Mouse (Mus musculus) liver, embryonic 15.5 days (tissue): Measurements from ENCODE around the gene Tuba1a. TPM values are rescaled to one million over a fixed set of nuclear protein-coding genes. Genes with fewer than 3 reads are reported as not detected.
A peak's percentile ranks its signal among the peaks of the same experiment; 100 is the strongest.
"Not testable (repeated sequence)": the region's sequence is repeated elsewhere in the genome, so short reads cannot be mapped to it uniquely, and the experiment has no call there.

Experiments
- ATAC-seq: fragments of 200-750 bp; cut with Nextera tagmentation; 2 replicates; pipeline ENCODE4 v1.8.0; 2017; ENCODE audit warnings: moderate number of reproducible peaks, mild to moderate bottlenecking, moderate library complexity; ENCODE audit not compliant: insufficient read depth
- H3K27ac ChIP-seq: fragments of 300-500 bp; sonication (generic); replicated peaks from 2 replicates; pipeline ENCODE4 v1.5.1; 2015; ENCODE audit warnings: mild to moderate bottlenecking, inconsistent platforms
- H3K27me3 ChIP-seq: fragments of 300-500 bp; sonication (generic); 2 replicates; pipeline ENCODE4 v1.6.1; 2015; ENCODE audit warnings: mild to moderate bottlenecking, inconsistent platforms
- H3K36me3 ChIP-seq: fragments of 300-500 bp; sonication (generic); replicated peaks from 2 replicates; pipeline ENCODE4 v1.6.1; 2015; ENCODE audit warnings: moderate library complexity, mild to moderate bottlenecking, inconsistent platforms
- H3K4me1 ChIP-seq: fragments of 300-500 bp; sonication (generic); replicated peaks from 2 replicates; pipeline ENCODE4 v1.6.1; 2015; ENCODE audit warnings: inconsistent platforms
- H3K4me2 ChIP-seq: fragments of 300-500 bp; sonication (generic); 2 replicates; pipeline ENCODE4 v1.6.1; 2015; ENCODE audit warnings: moderate library complexity, mild to moderate bottlenecking, inconsistent platforms
- H3K4me3 ChIP-seq: fragments of 300-500 bp; sonication (generic); replicated peaks from 2 replicates; pipeline ENCODE4 v1.5.1; 2015; ENCODE audit warnings: mild to moderate bottlenecking, inconsistent platforms
- H3K9ac ChIP-seq: fragments of 300-500 bp; sonication (generic); 2 replicates; pipeline ENCODE4 v1.6.1; 2015; ENCODE audit warnings: moderate library complexity, mild to moderate bottlenecking, inconsistent platforms
- H3K9me3 ChIP-seq: fragments of 300-500 bp; sonication (generic); replicated peaks from 2 replicates; pipeline ENCODE4 v1.6.1; 2016; ENCODE audit warnings: inconsistent platforms
- WGBS: fragments of 180-500 bp; shearing (Covaris S2); methylation state at CpG from one replicate; pipeline ENCODE4 v1.1.7; 2015; ENCODE audit warnings: mixed read lengths; ENCODE audit not compliant: insufficient replicate concordance; 5-methylcytosine and 5-hydroxymethylcytosine counted together
- polyA plus RNA-seq: library from polyadenylated mRNA; unstranded; fragments of >200 nt; fragmentation: Nextera tagmentation; extraction: Ambion mirVana; gene quantifications from 2 replicates; pipeline ENCODE4 v1.2.1, GENCODE M21; 2015

Tuba1a gene
- polyA plus RNA-seq, 1 experiment from 2014 or later: 75.1 TPM

DNA sequence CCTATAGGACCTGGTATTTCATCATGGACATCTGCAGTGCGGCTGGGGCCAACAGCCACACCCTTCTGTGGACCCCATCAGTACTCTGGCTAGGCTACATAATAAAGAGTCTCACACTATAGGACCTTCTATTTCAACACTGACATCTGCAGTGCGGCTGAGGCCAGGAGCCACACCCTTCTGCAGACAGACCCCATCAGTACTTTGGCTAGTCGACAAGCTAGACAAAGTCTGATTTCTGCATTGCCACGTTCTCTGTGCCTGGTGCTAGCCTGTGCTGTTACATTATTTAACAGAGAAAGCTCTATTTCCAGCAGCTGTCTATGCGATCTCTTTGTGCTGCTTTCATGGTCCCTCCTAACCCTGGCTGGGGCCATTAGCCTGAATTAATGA lies 1.4 kb downstream of the Tuba1a start:
- Histone ChIP-seq H3K36me3 (0 out of 2 replicates have a peak, but pooled peaks cover 4% of the 10 kb centered on the region), H3K9me3 (no peaks in the 10 kb centered on the region), H3K4me2 (peak overlapping the region; percentile 35), H3K9ac (no peak overlapping the region), H3K4me3 (peak overlapping the region; percentile 27), H3K4me1 (peaks cover 22% of the 10 kb centered on the region), H3K27me3 (peaks cover 26% of the 10 kb centered on the region), H3K27ac (no peak overlapping the region)
- WGBS: 36% methylated on average over 5 of the region's 5 CpGs
- ATAC-seq: no peak

DNA sequence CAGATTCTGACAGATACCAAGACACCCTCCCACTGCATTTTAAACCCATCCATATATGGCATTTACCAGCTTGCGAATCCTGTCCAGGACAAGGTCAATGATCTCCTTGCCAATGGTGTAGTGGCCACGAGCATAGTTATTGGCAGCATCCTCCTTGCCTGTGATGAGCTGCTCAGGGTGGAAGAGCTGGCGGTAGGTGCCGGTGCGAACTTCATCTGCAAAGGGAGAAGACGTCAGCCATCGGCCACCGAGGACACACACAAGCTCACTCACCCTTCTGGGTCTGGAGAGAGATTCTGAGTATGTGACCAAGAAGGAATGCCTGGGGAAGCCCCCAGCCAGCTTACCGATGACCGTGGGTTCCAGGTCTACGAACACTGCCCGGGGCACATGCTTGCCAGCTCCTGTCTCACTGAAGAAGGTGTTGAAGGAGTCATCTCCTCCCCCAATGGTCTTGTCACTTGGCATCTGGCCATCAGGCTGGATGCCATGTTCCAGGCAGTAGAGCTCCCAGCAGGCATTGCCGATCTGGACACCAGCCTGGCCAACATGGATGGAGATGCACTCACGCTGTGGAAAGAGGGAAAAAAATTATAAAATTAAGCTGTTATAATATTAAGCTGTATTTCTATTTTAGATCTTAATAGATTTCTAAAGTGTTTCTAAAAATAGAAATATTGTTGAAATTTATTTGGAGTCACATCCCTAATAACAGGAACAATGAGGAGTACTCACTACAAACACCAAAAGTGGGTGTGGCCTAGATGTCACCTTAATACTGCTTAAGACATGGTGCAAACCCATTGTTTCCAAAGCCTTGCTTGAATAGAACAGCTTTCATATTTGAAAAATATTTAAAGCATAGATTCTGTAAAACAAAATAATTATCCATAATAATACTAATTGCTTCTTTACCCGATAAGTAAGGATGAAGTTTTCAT lies 2.1 kb downstream of the Tuba1a start:
- WGBS: 80% methylated on average over 11 of the region's 15 CpGs
- H3K4me3 ChIP-seq: peak overlapping the region; percentile 27; the same call in 1 of the 2 replicates
- H3K9ac ChIP-seq, H3K9me3 ChIP-seq, ATAC-seq, H3K4me2 ChIP-seq, H3K27ac ChIP-seq, H3K36me3 ChIP-seq: not testable (repeated sequence)
- H3K4me1 ChIP-seq: peaks cover 22% of the 10 kb centered on the region
- peaks cover 26% of the 10 kb centered on the region for H3K27me3 ChIP-seq

DNA sequence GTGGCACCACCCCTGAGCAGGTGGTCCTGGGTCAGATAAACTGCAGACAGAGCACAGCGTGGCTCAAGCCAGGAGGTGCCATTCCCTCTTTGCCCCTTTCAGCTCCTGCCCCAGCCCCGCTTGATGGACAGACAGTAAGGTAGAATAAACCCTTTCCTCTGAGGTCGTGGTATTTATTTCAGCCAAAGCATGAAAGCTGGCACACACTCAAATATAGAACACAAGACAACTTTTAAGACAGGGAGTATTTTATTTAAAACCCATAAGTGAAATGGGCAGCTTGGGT lies 4.0 kb downstream of the Tuba1a start:
- H3K27me3 ChIP-seq: peaks cover 21% of the 10 kb centered on the region
- no peaks in the 10 kb centered on the region for H3K9me3 ChIP-seq
- WGBS: 68% methylated on average over 3 of the region's 3 CpGs
- H3K36me3 ChIP-seq: 0 out of 2 replicates have a peak, but pooled peaks cover 4% of the 10 kb centered on the region
- no peak overlapping the region for H3K4me3 ChIP-seq
- no peak overlapping the region for H3K9ac ChIP-seq
- no peak for ATAC-seq
- H3K27ac ChIP-seq: no peak overlapping the region
- H3K4me1 ChIP-seq: peaks cover 17% of the 10 kb centered on the region
- no peak overlapping the region for H3K4me2 ChIP-seq

DNA sequence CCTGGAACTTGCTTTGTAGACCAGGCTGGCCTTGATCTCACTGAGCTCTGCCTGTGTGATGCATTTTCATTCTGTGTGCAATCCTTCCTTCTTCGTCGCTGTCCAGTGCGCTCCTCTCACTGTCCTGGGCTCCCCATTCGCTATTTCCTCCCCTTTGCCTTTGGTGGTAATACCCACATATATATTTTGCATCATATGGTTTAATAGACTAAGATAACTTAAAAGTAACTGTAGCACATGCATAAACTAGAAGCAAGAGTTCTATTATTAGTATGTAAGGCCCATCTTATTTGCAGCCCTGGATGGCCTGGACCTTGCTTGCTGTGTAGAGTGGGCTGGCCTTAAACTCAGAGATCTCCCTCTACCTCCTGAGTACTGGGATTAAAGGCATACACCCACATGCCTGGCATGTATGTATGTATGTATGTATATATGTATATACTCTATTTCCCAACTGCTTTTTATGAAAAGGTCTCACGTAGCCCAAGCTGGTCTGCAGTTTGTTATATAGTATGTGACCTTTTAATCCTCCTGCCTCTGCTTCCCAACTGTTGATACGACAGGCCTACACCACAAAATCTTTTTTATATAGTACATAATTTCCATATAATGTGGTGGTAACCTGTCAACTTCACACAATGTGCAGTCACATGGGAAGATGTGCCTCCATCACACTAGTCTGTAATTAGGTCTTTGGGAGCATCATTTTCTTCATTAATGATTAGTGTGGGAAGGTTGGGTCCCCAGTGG lies 4.5 kb downstream of the Tuba1a start:
- 72% methylated on average over 6 of the region's 6 CpGs for WGBS
- Histone ChIP-seq H3K27me3 (peaks cover 16% of the 10 kb centered on the region), H3K4me2 (no peak overlapping the region), H3K36me3 (0 out of 2 replicates have a peak, but pooled peaks cover 4% of the 10 kb centered on the region), H3K4me3 (no peak overlapping the region), H3K27ac (no peak overlapping the region), H3K4me1 (peaks cover 17% of the 10 kb centered on the region), H3K9me3 (no peaks in the 10 kb centered on the region), H3K9ac (no peak overlapping the region)
- ATAC-seq: no peak

- Histone ChIP-seq H3K27me3 (peaks cover 9% of the 10 kb centered on the region), H3K36me3 (0 out of 2 replicates have a peak, but pooled peaks cover 4% of the 10 kb centered on the region), H3K4me2 (no peak overlapping the region), H3K27ac (no peak overlapping the region), H3K4me3 (no peak overlapping the region), H3K9me3 (no peaks in the 10 kb centered on the region), H3K9ac (no peak overlapping the region), H3K4me1 (peaks cover 14% of the 10 kb centered on the region)
- ATAC-seq: no peak
Measured at GRCm38 (mm10) chr15:98948382-98948781, 5.1 kb downstream of the Tuba1a start.

DNA sequence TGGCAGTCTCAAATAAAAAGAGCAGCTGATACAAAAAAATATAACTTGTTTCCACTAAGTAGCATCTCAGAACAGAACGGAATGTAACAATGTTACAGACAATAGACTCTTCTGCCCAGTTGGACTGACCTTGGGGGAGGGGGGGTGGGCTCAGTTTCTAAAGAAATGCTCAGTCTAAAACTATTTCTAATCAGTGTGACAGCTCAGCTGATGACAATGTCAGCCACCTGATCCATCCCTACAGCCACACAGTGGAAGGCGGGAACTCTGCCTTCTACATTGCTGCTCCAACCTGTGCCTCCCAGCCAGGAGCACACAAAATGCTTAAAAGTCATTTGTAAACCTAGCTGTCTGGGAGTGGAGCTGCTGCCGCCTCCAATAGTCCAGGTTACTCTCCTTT lies 5.6 kb downstream of the Tuba1a start:
- no peaks in the 10 kb centered on the region for H3K9me3 ChIP-seq
- H3K4me1 ChIP-seq: peaks cover 9% of the 10 kb centered on the region
- H3K36me3 ChIP-seq: 0 out of 2 replicates have a peak, but pooled peaks cover 4% of the 10 kb centered on the region
- no peak overlapping the region for H3K27ac ChIP-seq
- H3K4me3 ChIP-seq: no peak overlapping the region
- no peak for ATAC-seq
- no peak overlapping the region for H3K4me2 ChIP-seq
- H3K27me3 ChIP-seq: peaks cover 4% of the 10 kb centered on the region
- 66% methylated on average over 3 of the region's 3 CpGs for WGBS
- H3K9ac ChIP-seq: no peak overlapping the region

DNA sequence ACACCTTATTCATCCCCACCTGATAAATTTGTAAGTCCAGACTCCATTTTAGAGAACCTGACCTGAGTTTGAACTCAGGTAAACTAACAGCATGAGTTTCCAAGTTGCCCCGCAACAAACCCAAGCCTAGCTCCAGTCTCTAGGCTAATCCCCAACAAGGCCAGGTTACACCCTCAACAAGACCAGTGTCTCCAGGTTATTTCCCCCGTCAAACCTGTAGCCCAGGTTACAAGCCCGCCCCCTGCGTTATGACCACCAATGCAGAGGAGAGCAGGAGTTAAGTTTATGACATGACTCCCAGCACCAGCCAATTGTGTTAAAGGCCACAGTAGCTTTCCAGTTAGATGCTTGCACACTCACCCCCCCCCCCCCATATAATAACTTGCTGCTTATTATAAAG lies 10.4 kb downstream of the Tuba1a start:
- H3K9ac ChIP-seq: no peak overlapping the region
- no peak overlapping the region for H3K27ac ChIP-seq
- H3K4me3 ChIP-seq: no peak overlapping the region
- H3K27me3 ChIP-seq: no peaks in the 10 kb centered on the region
- no peak overlapping the region for H3K4me2 ChIP-seq
- ATAC-seq: no peak
- no peaks in the 10 kb centered on the region for H3K36me3 ChIP-seq
- peaks cover 6% of the 10 kb centered on the region; the same call in 1 of the 2 replicates for H3K4me1 ChIP-seq
- WGBS: 78% methylated on average over 4 of the region's 4 CpGs
- H3K9me3 ChIP-seq: no peaks in the 10 kb centered on the region

DNA sequence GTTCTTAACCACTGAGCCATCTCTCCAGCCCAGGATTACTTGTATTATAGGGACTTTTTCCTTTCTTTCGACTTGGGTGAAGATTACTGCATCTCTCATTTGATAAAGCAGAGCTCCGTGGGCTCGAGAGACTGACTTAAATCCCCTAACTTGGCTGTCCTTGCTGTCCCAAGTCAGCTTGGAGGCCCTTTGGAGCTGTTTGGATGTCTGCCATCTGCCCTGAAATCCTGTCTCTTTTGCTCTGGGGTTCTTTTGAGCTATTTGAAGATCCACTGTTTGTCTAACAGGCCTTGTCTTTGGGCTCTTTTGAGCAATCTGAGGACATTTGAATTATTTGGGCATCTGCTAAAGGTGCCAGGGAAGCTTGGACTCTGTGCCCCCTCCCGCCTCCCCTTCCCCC lies 11.4 kb downstream of the Tuba1a start:
- no peak for ATAC-seq
- 68% methylated on average over 4 of the region's 4 CpGs for WGBS
- no peak overlapping the region for H3K27ac ChIP-seq

GRCm38 (mm10) chr15:98941539-98941938 lies 12.0 kb downstream of the Tuba1a start:
- WGBS: 61% methylated on average over 2 of the region's 2 CpGs
- H3K4me1 ChIP-seq: peaks cover 9% of the 10 kb centered on the region; the same call in 1 of the 2 replicates
- ATAC-seq: no peak
- H3K9me3 ChIP-seq: no peaks in the 10 kb centered on the region
- no peak overlapping the region for H3K4me3 ChIP-seq
- H3K27me3 ChIP-seq: no peaks in the 10 kb centered on the region
- no peaks in the 10 kb centered on the region for H3K36me3 ChIP-seq
- H3K4me2 ChIP-seq: no peak overlapping the region
- no peak overlapping the region for H3K27ac ChIP-seq
- H3K9ac ChIP-seq: no peak overlapping the region

More for the DNA sequence above, 11.4 kb downstream of the Tuba1a start:
- Histone ChIP-seq H3K9ac (no peak overlapping the region), H3K4me2 (no peak overlapping the region), H3K27me3 (no peaks in the 10 kb centered on the region), H3K4me3 (no peak overlapping the region), H3K4me1 (peaks cover 6% of the 10 kb centered on the region; the same call in 1 of the 2 replicates), H3K9me3 (no peaks in the 10 kb centered on the region), H3K36me3 (no peaks in the 10 kb centered on the region)

DNA sequence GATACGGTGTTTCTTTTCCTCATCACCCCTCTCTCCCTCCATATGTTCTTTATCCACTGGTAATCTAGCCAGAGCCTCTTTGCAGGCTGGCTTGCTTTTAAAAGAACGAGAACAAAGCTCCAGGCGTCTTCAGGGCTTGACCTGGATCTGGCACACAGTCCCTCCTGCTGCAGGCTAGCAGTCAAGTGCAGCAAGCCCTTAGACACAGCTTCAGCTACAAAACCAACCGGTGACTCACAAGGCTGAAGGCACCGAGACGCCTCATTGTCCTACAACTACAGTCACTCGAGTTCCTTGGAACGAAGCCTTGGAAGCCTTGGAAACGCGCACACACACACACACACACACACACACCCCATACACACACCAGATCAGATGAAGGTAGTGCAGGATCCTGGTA lies 12.7 kb downstream of the Tuba1a start:
- no peak for ATAC-seq
- no peaks in the 10 kb centered on the region for H3K27me3 ChIP-seq
- peaks cover 14% of the 10 kb centered on the region for H3K4me1 ChIP-seq
- no peak overlapping the region for H3K4me3 ChIP-seq
- H3K27ac ChIP-seq: no peak overlapping the region
- H3K9me3 ChIP-seq: no peaks in the 10 kb centered on the region
- no peak overlapping the region for H3K4me2 ChIP-seq
- no peaks in the 10 kb centered on the region for H3K36me3 ChIP-seq
- WGBS: 72% methylated on average over 10 of the region's 10 CpGs
- no peak overlapping the region for H3K9ac ChIP-seq

- peak within 1 kb of the TSS; percentile 91 for H3K4me3 ChIP-seq
- peak within 1 kb of the TSS; percentile 93 for H3K9ac ChIP-seq
- H3K4me2 ChIP-seq: peak within 1 kb of the TSS; percentile 94
Measured at GRCm38 (mm10) chr15:98934217-98934839, 19.2 kb downstream of the Tuba1a start, which contains the start of gene Tuba1b. TSS of gene Tuba1b (minus strand) at chr15:98934565.

More at GRCm38 (mm10) chr15:98934217-98934839, 19.2 kb downstream of the Tuba1a start, which contains the start of gene Tuba1b:
- WGBS: under 1% methylated on average over 58 of the region's 58 CpGs
- H3K9me3 ChIP-seq: no peaks in the 10 kb centered on the region
- ATAC-seq: peak; percentile 94
- H3K27me3 ChIP-seq: no peaks in the 10 kb centered on the region
- H3K27ac ChIP-seq: peak within 1 kb of the TSS; percentile 98
- H3K4me1 ChIP-seq: peaks cover 33% of the 10 kb centered on the region
- H3K36me3 ChIP-seq: peaks cover 23% of the 10 kb centered on the region
